Comparison of ENCODE assay signal across 19 mouse cellular contexts in the genomic region with DNA sequence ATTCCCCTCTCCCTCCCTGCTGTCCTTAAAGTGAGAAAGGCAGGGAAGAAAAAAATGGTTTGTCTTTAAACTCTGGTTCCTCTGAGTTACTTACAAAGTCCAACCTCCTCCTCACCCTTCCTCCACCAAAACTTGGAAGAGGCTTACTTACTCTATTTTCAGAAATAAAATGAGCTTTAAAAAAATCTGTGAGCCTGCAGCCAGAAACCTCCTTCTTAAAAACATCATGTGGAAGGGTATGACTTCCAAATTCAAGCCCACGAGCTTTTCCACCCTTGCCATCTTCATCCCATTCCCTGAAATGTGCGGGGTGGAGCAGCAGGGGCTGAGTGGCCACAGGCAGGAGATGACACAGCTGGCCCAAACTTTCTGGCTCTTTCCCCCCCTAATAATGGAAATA. TPM values are rescaled to one million over a fixed set of nuclear protein-coding genes. Genes with fewer than 3 reads are reported as not detected.
"Had no signal": no experiment of that assay in that cellular context is flagged by ENCODE, and none has a peak within 500 bp of the region (broad histone marks: within the 10 kb centered on the region; RNA-seq: fewer than 3 reads in every experiment).

No protein-coding gene starts in this region.

- DNase-seq: kidney, adult 18-20 months; kidney, postnatal 10 days; kidney, postnatal 4 days; lung, adult 18-20 months; thymus, postnatal 4 days had no signal

- H3K9me3 ChIP-seq: intestine, embryonic 15.5 days; limb, embryonic 13.5 days; midbrain, embryonic 12.5 days; neural tube, embryonic 13.5 days had no signal

- H3K4me1 ChIP-seq: intestine, embryonic 15.5 days; midbrain, embryonic 12.5 days; neural tube, embryonic 13.5 days had no signal

- H3K4me3 ChIP-seq: intestine, embryonic 15.5 days; layer of hippocampus, adult 2 months; limb, embryonic 13.5 days; midbrain, embryonic 12.5 days; neural tube, embryonic 13.5 days had no signal

- H3K36me3 ChIP-seq: intestine, embryonic 15.5 days; limb, embryonic 13.5 days; midbrain, embryonic 12.5 days; neural tube, embryonic 13.5 days had no signal

- H3K27ac ChIP-seq: intestine, embryonic 15.5 days; layer of hippocampus, adult 2 months; limb, embryonic 13.5 days; liver, embryonic 14.5 days; midbrain, embryonic 12.5 days; neural tube, embryonic 13.5 days had no signal

- H3K27me3 ChIP-seq: intestine, embryonic 15.5 days; limb, embryonic 13.5 days; midbrain, embryonic 12.5 days; neural tube, embryonic 13.5 days had no signal

RNA-seq across cellular contexts. Expression of a gene that starts 22.0 kb away (rescaled TPM):
- total RNA-seq: layer of hippocampus, adult 2 months; layer of hippocampus, postnatal 10 days; left cerebral cortex, adult 8-10 months; liver, adult 2 months; megakaryocyte-erythroid progenitor cell, adult 5-6 weeks had no signal
- polyA plus RNA-seq: intestine, embryonic 15.5 days; kidney, embryonic 14.5 days; liver, adult 2 months; liver, embryonic 14.5 days; midbrain, embryonic 12.5 days; midbrain, embryonic 16.5 days; neural tube, embryonic 13.5 days; spleen, adult 2 months had no signal

RNA-seq across cellular contexts. Expression of a gene that starts 24.2 kb away (rescaled TPM):
- total RNA-seq: layer of hippocampus, adult 2 months; layer of hippocampus, postnatal 10 days; left cerebral cortex, adult 8-10 months; liver, adult 2 months; megakaryocyte-erythroid progenitor cell, adult 5-6 weeks had no signal
- polyA plus RNA-seq: intestine, embryonic 15.5 days; limb, embryonic 13.5 days; liver, adult 2 months; liver, embryonic 14.5 days; lung, embryonic 16.5 days; midbrain, embryonic 12.5 days; midbrain, embryonic 16.5 days; neural tube, embryonic 13.5 days; spleen, adult 2 months had no signal
